In genomic region chr9:92520751-92521150, GRCm38 (mm10) we compare ENCODE assay signal across 23 mouse cellular contexts. TPM values are rescaled to one million over a fixed set of nuclear protein-coding genes. Genes with fewer than 3 reads are reported as not detected.
A peak's percentile ranks its signal among the peaks of the same experiment; 100 is the strongest.
DNase-seq lines count a peak whose midpoint lies in the region; ATAC-seq lines count a peak whose summit lies in the region.
"Had no signal": no experiment of that assay in that cellular context is flagged by ENCODE, and none has a peak within 500 bp of the region (broad histone marks: within the 10 kb centered on the region; RNA-seq: fewer than 3 reads in every experiment).

No protein-coding gene starts in this region.

- no peak overlapping the region for H3K27ac ChIP-seq in kidney, embryonic 16.5 days (ENCODE audit: low read length)
- H3K27ac ChIP-seq in limb, embryonic 11.5 days (replicated peaks; ENCODE audit: low read depth, low read length) = no peak overlapping the region
- H3K27ac ChIP-seq in limb, embryonic 10.5 days = no peak overlapping the region
- H3K27ac ChIP-seq: embryonic facial prominence, embryonic 12.5 days; embryonic facial prominence, embryonic 15.5 days; gastrocnemius, adult 2 months; hindbrain, embryonic 12.5 days; hindbrain, embryonic 15.5 days had no signal

- no peak overlapping the region for H3K4me3 ChIP-seq in kidney, embryonic 16.5 days (ENCODE audit: low read length)
- no peak overlapping the region for H3K4me3 ChIP-seq in limb, embryonic 11.5 days (ENCODE audit: low read depth, low read length)
- no peak overlapping the region for H3K4me3 ChIP-seq in limb, embryonic 10.5 days
- H3K4me3 ChIP-seq: embryonic facial prominence, embryonic 12.5 days; embryonic facial prominence, embryonic 15.5 days; gastrocnemius, adult 2 months; hindbrain, embryonic 12.5 days; hindbrain, embryonic 15.5 days had no signal

- no peak for ATAC-seq in kidney, embryonic 16.5 days (ENCODE audit: low FRiP score, low TSS enrichment)
- no peak for ATAC-seq in limb, embryonic 11.5 days (ENCODE audit: insufficient number of reproducible peaks, low FRiP score, low TSS enrichment, low read depth)
- ATAC-seq: activated CD4-positive, CD25-positive, alpha-beta regulatory T cell, adult 4 months; forebrain, embryonic 14.5 days; forebrain, postnatal 0 days had no signal

- peak; percentile 25 for DNase-seq in kidney, adult 11 months
- peak; percentile 15 to 26 for DNase-seq in kidney, adult 8-10 months
- no peak for DNase-seq in kidney, postnatal 25 days
- peak; percentile 17 for DNase-seq in limb, embryonic 11.5 days (ENCODE audit: low spot score)
- no peak for DNase-seq in limb, embryonic 10.5 days (ENCODE audit: low spot score)
- DNase-seq in cerebellum, adult 9-10 months = no peak
- DNase-seq: adrenal gland, adult 8-10 months; adrenal gland, postnatal 25 days; cerebellum, adult 11-12 months; cerebellum, adult 8-10 months; cerebellum, postnatal 14 days; forebrain, postnatal 0 days; gastrocnemius, adult 2 months; gastrocnemius, postnatal 14 days; heart, adult 11 months had no signal

- H3K27me3 ChIP-seq in kidney, embryonic 16.5 days (ENCODE audit: insufficient read depth, low read length) = no peaks in the 10 kb centered on the region
- no peaks in the 10 kb centered on the region for H3K27me3 ChIP-seq in limb, embryonic 11.5 days (ENCODE audit: control insufficient read depth, insufficient read depth, low read length)
- no peaks in the 10 kb centered on the region for H3K27me3 ChIP-seq in limb, embryonic 10.5 days (ENCODE audit: low read depth, poor library complexity, severe bottlenecking)
- H3K27me3 ChIP-seq: embryonic facial prominence, embryonic 12.5 days; embryonic facial prominence, embryonic 15.5 days; hindbrain, embryonic 12.5 days; hindbrain, embryonic 15.5 days had no signal

- H3K9ac ChIP-seq in kidney, embryonic 16.5 days (replicated peaks; ENCODE audit: low read length) = no peak overlapping the region
- H3K9ac ChIP-seq in limb, embryonic 11.5 days (ENCODE audit: low read length) = no peak overlapping the region
- H3K9ac ChIP-seq: embryonic facial prominence, embryonic 12.5 days; embryonic facial prominence, embryonic 15.5 days; forebrain, postnatal 0 days; hindbrain, embryonic 12.5 days; hindbrain, embryonic 15.5 days had no signal

- no peak overlapping the region for H3K4me2 ChIP-seq in kidney, embryonic 16.5 days (replicated peaks; ENCODE audit: low read depth, low read length)
- no peak overlapping the region for H3K4me2 ChIP-seq in limb, embryonic 11.5 days (ENCODE audit: low read depth, severe bottlenecking)
- H3K4me2 ChIP-seq: embryonic facial prominence, embryonic 12.5 days; embryonic facial prominence, embryonic 15.5 days; heart, embryonic 11.5 days; hindbrain, embryonic 12.5 days; hindbrain, embryonic 15.5 days had no signal

- WGBS in kidney, embryonic 16.5 days = 90% methylated on average over 10 of the region's 10 CpGs
- 92% methylated on average over 10 of the region's 10 CpGs for WGBS in limb, embryonic 11.5 days
- 95% methylated on average over 10 of the region's 10 CpGs for WGBS in limb, embryonic 10.5 days

- H3K9me3 ChIP-seq in kidney, embryonic 16.5 days (ENCODE audit: low read length) = peaks cover 6% of the 10 kb centered on the region
- peaks cover 4% of the 10 kb centered on the region; the same call in 1 of the 2 replicates for H3K9me3 ChIP-seq in limb, embryonic 11.5 days (ENCODE audit: control insufficient read depth, low read length)
- H3K9me3 ChIP-seq in limb, embryonic 10.5 days (replicated peaks) = peaks cover 4% of the 10 kb centered on the region

- H3K4me1 ChIP-seq in kidney, embryonic 16.5 days (ENCODE audit: insufficient read depth, low read length) = no peaks in the 10 kb centered on the region
- no peaks in the 10 kb centered on the region for H3K4me1 ChIP-seq in limb, embryonic 11.5 days (ENCODE audit: control insufficient read depth, insufficient read depth, low read length)
- no peaks in the 10 kb centered on the region for H3K4me1 ChIP-seq in limb, embryonic 10.5 days
- H3K4me1 ChIP-seq: embryonic facial prominence, embryonic 12.5 days; embryonic facial prominence, embryonic 15.5 days; hindbrain, embryonic 12.5 days; hindbrain, embryonic 15.5 days had no signal

- no peaks in the 10 kb centered on the region for H3K36me3 ChIP-seq in kidney, embryonic 16.5 days (ENCODE audit: insufficient read depth, low read length)
- H3K36me3 ChIP-seq in limb, embryonic 11.5 days (ENCODE audit: control insufficient read depth, insufficient read depth, low read length) = no peaks in the 10 kb centered on the region
- H3K36me3 ChIP-seq in limb, embryonic 10.5 days = peaks cover 4% of the 10 kb centered on the region; the same call in 1 of the 2 replicates
- H3K36me3 ChIP-seq: embryonic facial prominence, embryonic 12.5 days; embryonic facial prominence, embryonic 15.5 days; hindbrain, embryonic 12.5 days; hindbrain, embryonic 15.5 days had no signal

RNA-seq across cellular contexts. Expression of gene Plod2, which starts 21.3 kb away (rescaled TPM):
- 42.1 and 42.7 TPM in 2 replicates for polyA plus RNA-seq in kidney, embryonic 16.5 days (2015; fragmentation: Nextera tagmentation; extraction: Ambion mirVana)
- polyA plus RNA-seq in limb, embryonic 11.5 days (2014; fragmentation: Nextera tagmentation; extraction: Ambion mirVana) = 47.8 and 48.9 TPM in 2 replicates
- polyA plus RNA-seq in limb, embryonic 10.5 days (2016; fragmentation: Nextera tagmentation; extraction: Ambion mirVana) = 19.2 and 29.5 TPM in 2 replicates

Comparison
In these comparisons a context has a peak if more than half of its experiments do, and no peak if none do; other contexts are left out.
1. DNase-seq: peak in kidney, adult 11 months (single experiment), kidney, adult 8-10 months (2 of 2) and limb, embryonic 11.5 days (single experiment); none in kidney, postnatal 25 days (0 of 2), limb, embryonic 10.5 days (single experiment) and cerebellum, adult 9-10 months (single experiment).